Mouse (Mus musculus) ES-E14 (cell line): ENCODE results near the gene Pdk1.

Source experiments
- HCFC1 ChIP-seq: IDR thresholded peaks from 2 replicates; pipeline ENCODE4 v1.6.1; 2012; ENCODE audit warnings: low read length, inconsistent platforms, borderline replicate concordance; ENCODE audit not compliant: insufficient read depth
- MAFK ChIP-seq: IDR thresholded peaks from 2 replicates; pipeline ENCODE4 v1.6.1; 2014; ENCODE audit warnings: mild to moderate bottlenecking, low read depth, low read length, inconsistent platforms; ENCODE audit not compliant: insufficient read depth
- ZC3H11A ChIP-seq: IDR thresholded peaks from 2 replicates; pipeline ENCODE4 v1.6.1; 2012; ENCODE audit warnings: low read depth, mild to moderate bottlenecking, inconsistent platforms, low read length, borderline replicate concordance
- ZNF384 ChIP-seq: IDR thresholded peaks from 2 replicates; pipeline ENCODE4 v1.6.1; 2012; ENCODE audit warnings: low read depth, low read length, inconsistent platforms

GRCm38 (mm10) chr2:71934046-71934445 is 61.0 kb downstream of the Pdk1 start:
- TF ChIP-seq ZC3H11A (no peak), MAFK (no peak), ZNF384 (no peak), HCFC1 (no peak)
